Mouse (Mus musculus) midbrain, embryonic 10.5 days (tissue): ENCODE data around the gene Dcun1d1. TPM values are rescaled to one million over a fixed set of nuclear protein-coding genes. Genes with fewer than 3 reads are reported as not detected.

ENCODE experiments used
- DNase-seq: peaks from one replicate; pipeline ENCODE4 v3.0.0-alpha.2; 2017; ENCODE audit warnings: low spot score
- H3K27ac ChIP-seq: fragments of 300-500 bp; sonication (generic); replicated peaks from 2 replicates; pipeline ENCODE4 v1.5.1; 2016; ENCODE audit warnings: mild to moderate bottlenecking
- H3K27me3 ChIP-seq: fragments of 300-500 bp; sonication (generic); 2 replicates; pipeline ENCODE4 v1.6.1; 2016; ENCODE audit warnings: low read depth, mild to moderate bottlenecking; ENCODE audit not compliant: poor library complexity, severe bottlenecking
- H3K36me3 ChIP-seq: fragments of 300-500 bp; sonication (generic); 2 replicates; pipeline ENCODE4 v1.6.1; 2016; ENCODE audit warnings: mild to moderate bottlenecking, moderate library complexity
- H3K4me1 ChIP-seq: fragments of 300-500 bp; sonication (generic); 2 replicates; pipeline ENCODE4 v1.6.1; 2016
- H3K4me3 ChIP-seq: fragments of 300-500 bp; sonication (generic); 2 replicates; pipeline ENCODE4 v1.5.1; 2016; ENCODE audit warnings: mild to moderate bottlenecking, moderate library complexity
- H3K9me3 ChIP-seq: fragments of 300-500 bp; sonication (generic); replicated peaks from 2 replicates; pipeline ENCODE4 v1.6.1; 2016; ENCODE audit warnings: mild to moderate bottlenecking
- WGBS: fragments of 180-500 bp; shearing (Covaris S2); methylation state at CpG from one replicate; pipeline ENCODE4 v1.1.7; 2016; 5-methylcytosine and 5-hydroxymethylcytosine counted together
- polyA plus RNA-seq: library from polyadenylated mRNA; unstranded; fragments of >200 nt; fragmentation: Nextera tagmentation; extraction: Ambion mirVana; gene quantifications from 2 replicates; pipeline ENCODE4 v1.2.1, GENCODE M21; 2016

Gene Dcun1d1
- 106 and 110 TPM in 2 replicates for polyA plus RNA-seq

DNA sequence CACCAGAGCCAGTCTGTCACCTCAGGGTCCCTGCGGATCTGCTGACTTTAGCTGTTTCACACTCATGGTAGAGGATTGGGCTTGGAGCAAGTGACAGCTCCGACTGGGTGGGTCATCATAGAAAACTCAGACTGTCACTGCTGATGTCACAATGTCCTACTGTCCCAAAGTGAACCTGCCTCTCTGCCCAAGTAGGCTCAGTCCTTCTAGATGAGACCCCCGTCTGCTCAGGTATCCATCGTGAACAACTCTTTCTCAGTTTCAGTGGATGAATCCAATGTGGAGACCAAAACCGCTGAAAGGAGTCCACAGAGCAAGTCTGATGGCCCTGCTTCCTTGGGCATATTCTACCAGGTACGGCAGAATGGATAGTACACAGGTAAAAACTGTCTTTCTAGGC, at the start of gene Dcun1d1:
Gene Dcun1d1, minus strand, starts transcription at position 101 of the 400 bp plus-strand sequence.
- H3K27ac ChIP-seq: no peak within 1 kb of the TSS
- no peak within 1 kb of the TSS for H3K4me3 ChIP-seq
- 0 out of 2 replicates have a peak, but pooled peaks cover 6% of the 10 kb centered on the region for H3K36me3 ChIP-seq
- 89% methylated on average over 6 of the region's 6 CpGs for WGBS
- H3K27me3 ChIP-seq: no peaks in the 10 kb centered on the region
- no peaks in the 10 kb centered on the region for H3K9me3 ChIP-seq
- no peak for DNase-seq
- peaks cover 10% of the 10 kb centered on the region for H3K4me1 ChIP-seq

DNA sequence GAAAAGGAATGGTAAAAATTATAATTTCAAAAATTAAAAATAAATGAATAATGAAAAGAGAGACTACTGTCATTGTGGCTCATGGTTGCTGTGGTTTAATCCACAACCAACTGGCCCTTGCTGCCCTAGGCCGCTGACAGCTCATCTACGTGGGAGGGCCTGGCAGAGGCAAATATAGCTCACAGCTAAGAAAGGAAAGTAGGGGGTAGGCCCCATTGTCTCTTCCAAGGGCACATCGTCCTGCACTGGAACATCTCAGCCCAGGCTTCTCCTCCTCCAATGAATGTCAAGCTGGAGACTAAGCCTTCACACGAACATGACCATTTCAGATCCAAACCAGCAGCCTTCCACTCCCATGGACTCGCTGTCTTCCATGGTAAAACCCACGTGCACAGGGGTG, 49.0 kb upstream of the Dcun1d1 start:
- 92% methylated on average over 6 of the region's 6 CpGs for WGBS
- DNase-seq: no peak
- peaks cover 91% of the 10 kb centered on the region for H3K36me3 ChIP-seq

DNA sequence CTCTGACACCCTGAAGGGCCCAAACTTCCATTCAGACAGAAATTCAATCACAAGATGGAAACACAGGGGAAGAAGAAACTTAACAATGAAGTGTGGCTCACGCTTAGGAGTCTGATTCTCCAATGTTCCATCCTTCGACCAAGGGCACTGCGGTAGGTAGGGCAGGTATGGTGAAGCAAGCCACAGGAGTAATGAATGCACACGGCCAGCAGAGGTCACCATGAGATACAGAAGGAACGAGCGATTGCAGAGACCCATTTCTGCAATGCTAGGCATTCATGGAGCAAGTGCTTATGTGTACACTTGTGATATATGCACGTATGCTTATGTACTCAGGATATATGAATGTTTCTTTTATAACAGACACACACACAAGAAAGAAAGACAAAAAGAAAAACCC, 36.3 kb upstream of the Dcun1d1 start:
- Histone ChIP-seq H3K4me3 (no peak overlapping the region), H3K4me1 (peaks cover 4% of the 10 kb centered on the region; the same call in 1 of the 2 replicates), H3K36me3 (peaks cover 64% of the 10 kb centered on the region), H3K27me3 (no peaks in the 10 kb centered on the region), H3K27ac (no peak overlapping the region), H3K9me3 (no peaks in the 10 kb centered on the region)
- no peak for DNase-seq
- WGBS: 75% methylated on average over 7 of the region's 7 CpGs

More for the DNA sequence above, 49.0 kb upstream of the Dcun1d1 start:
- Histone ChIP-seq H3K27ac (no peak overlapping the region), H3K4me3 (no peak overlapping the region), H3K9me3 (no peaks in the 10 kb centered on the region), H3K4me1 (no peaks in the 10 kb centered on the region), H3K27me3 (no peaks in the 10 kb centered on the region)

DNA sequence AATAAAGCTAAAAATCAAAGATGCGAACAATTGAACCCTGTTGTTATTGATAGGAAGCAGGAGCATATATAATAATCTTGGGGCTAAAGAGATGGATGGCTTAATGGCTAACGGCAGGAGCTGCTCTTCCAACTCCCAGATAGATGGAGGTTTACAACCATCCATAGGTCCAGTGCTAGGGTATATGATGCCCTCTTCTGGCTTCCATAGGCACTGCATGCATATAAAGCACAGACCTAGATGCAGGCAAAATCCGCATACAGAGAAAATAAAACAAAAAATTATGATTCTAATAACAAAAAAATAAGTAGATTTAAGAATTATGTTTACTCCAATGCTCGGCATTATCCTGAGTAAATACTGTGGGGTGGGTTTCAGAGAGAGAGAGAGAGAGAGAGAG, 35.7 kb upstream of the Dcun1d1 start:
- peaks cover 58% of the 10 kb centered on the region for H3K36me3 ChIP-seq
- no peaks in the 10 kb centered on the region for H3K27me3 ChIP-seq
- no peaks in the 10 kb centered on the region for H3K9me3 ChIP-seq
- no peak overlapping the region for H3K27ac ChIP-seq
- DNase-seq: no peak
- peaks cover 4% of the 10 kb centered on the region; the same call in 1 of the 2 replicates for H3K4me1 ChIP-seq
- 84% methylated on average over 4 of the region's 4 CpGs for WGBS
- H3K4me3 ChIP-seq: no peak overlapping the region

DNA sequence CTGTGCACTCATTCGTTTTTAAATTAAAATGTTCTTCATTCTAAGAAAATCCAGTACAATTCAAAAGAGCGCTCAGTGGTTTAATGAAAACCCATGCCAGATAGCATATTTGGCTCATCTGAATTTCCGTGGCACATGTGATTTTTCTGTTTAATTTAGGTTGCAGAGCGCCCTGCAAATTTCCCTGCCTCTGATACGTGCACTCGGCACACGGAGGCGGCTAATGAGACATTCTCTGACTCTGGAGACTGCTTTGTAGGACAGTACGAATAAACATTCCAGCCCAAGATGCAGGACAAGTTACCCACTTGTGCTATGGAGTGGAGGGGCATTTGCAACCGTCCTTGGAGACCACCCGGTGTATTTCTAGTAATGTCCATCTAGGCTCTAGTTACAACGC, 33.9 kb upstream of the Dcun1d1 start:
- Histone ChIP-seq H3K27me3 (no peaks in the 10 kb centered on the region), H3K4me1 (peaks cover 4% of the 10 kb centered on the region; the same call in 1 of the 2 replicates), H3K36me3 (peaks cover 53% of the 10 kb centered on the region), H3K4me3 (no peak overlapping the region), H3K9me3 (no peaks in the 10 kb centered on the region), H3K27ac (no peak overlapping the region)
- DNase-seq: no peak
- WGBS: 94% methylated on average over 12 of the region's 12 CpGs

DNA sequence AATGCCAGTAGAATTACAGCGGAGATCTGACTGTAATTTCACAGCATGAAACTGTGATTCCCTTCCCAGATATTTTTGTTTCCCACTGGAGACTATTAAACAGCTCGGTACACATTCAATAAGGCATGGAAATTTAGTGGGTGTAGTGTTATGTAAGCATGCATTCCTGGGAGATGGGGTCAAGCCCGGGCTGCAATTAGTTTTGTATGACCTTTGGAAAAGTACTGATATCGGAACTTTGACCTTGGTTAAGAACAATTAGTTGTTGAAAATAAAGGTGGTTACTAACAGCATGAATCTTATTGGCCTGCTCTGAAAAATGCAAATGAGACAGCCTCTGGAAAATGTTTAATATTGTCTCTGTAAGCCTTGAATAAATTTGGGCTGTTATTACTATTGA, 33.2 kb upstream of the Dcun1d1 start:
- WGBS: 88% methylated on average over 4 of the region's 4 CpGs
- Histone ChIP-seq H3K4me1 (no peaks in the 10 kb centered on the region), H3K36me3 (peaks cover 49% of the 10 kb centered on the region), H3K4me3 (no peak overlapping the region), H3K27ac (no peak overlapping the region), H3K9me3 (no peaks in the 10 kb centered on the region), H3K27me3 (no peaks in the 10 kb centered on the region)
- no peak for DNase-seq

DNA sequence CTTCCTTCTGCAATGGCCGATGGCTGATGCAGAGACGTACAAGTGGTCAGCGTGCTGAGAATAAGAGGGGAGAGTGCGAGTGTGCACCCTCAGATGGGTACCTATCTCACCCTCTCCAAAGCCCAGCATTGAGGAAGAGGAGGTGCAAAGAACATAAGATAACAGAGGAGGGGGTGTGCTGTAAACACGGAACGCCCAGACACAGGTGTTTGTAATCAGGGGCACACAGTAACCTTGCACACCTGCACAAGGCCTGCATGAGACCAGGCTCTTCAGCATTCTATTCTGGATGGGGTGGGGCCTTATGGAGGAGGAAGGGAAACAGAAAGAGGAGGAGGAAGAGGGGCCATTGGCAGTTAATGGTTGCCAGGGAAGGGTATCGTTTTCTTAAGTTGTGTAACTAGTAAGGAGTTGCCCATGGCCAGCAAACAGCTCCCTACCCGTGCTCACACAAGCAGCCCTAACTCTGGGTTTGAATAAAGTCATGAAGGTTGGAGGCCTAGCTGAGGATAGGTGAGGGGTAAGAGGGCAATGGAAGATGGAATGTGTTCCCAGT, 30.2 kb upstream of the Dcun1d1 start:
- no peak for DNase-seq
- Histone ChIP-seq H3K27me3 (no peaks in the 10 kb centered on the region), H3K9me3 (no peaks in the 10 kb centered on the region), H3K27ac (no peak overlapping the region), H3K4me3 (no peak overlapping the region), H3K4me1 (no peaks in the 10 kb centered on the region), H3K36me3 (peaks cover 48% of the 10 kb centered on the region)
- WGBS: 95% methylated on average over 8 of the region's 8 CpGs

DNA sequence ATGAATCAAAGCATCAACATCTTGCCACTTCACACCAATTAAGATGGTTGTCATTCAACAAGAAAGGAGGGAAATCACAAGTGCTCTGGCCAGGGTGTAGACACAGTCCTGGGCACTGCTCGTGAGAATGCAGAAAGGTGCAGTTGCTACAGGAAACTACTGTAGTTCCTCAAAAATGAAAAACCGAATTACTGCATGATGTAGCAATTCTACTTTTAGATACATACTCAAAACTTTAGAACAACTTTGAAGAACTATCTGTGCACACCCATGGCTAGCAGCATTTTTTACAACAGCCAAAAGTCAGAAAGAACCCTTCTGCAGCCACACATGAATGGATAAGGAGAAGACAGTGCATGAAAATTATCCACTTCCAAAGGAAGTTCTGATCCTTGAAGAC, 29.2 kb upstream of the Dcun1d1 start:
- no peak for DNase-seq
- 89% methylated on average over 2 of the region's 2 CpGs for whole genome bisulfite sequencing
- no peak overlapping the region for H3K27ac ChIP-seq
- H3K36me3 ChIP-seq: peaks cover 45% of the 10 kb centered on the region
- H3K9me3 ChIP-seq: no peaks in the 10 kb centered on the region
- H3K4me3 ChIP-seq: no peak overlapping the region
- H3K4me1 ChIP-seq: no peaks in the 10 kb centered on the region
- H3K27me3 ChIP-seq: no peaks in the 10 kb centered on the region

DNA sequence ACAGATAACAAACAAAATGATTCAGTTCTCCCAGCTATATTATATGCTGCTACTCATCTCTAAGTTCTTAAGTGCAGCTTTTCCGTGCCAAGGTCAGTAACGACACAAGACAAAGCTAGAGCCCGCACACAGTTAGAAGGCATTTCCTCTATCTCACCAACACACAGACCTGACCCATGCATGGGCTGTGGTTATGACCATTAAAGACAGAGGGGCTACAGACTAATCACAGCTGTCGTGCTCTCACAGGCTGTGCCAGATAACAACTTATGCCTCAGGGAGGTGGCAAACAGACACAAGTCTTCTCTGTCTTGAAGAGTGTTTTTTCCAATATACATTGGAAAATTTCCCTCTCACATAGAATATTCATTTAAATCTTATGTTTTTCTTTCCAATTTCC, 27.7 kb upstream of the Dcun1d1 start:
- H3K4me3 ChIP-seq: no peak overlapping the region
- 97% methylated on average over 4 of the region's 4 CpGs for WGBS
- no peaks in the 10 kb centered on the region for H3K4me1 ChIP-seq
- no peaks in the 10 kb centered on the region for H3K9me3 ChIP-seq
- no peak overlapping the region for H3K27ac ChIP-seq
- no peak for DNase-seq
- no peaks in the 10 kb centered on the region for H3K27me3 ChIP-seq
- peaks cover 52% of the 10 kb centered on the region for H3K36me3 ChIP-seq

DNA sequence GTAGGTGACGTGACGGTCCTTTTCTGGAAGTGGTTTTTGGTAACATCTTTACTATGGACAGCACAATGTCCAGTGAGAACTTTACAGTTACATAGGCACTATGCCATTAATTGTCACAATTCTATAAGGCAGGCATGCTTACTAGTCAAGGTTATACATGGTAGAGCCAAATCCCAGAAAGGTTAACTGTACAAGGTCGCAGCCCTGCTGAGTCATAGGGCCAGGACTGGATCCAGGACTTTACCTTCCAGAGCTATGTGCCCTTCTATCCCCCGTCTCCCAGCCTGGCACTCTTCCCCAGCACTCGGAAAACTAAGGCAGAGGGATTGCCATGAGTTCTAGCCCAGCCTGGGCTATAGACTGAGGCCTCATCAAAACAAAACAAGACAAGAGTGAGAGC, 26.7 kb upstream of the Dcun1d1 start:
- H3K4me3 ChIP-seq: no peak overlapping the region
- H3K36me3 ChIP-seq: peaks cover 60% of the 10 kb centered on the region
- no peak overlapping the region for H3K27ac ChIP-seq
- no peak for DNase-seq
- no peaks in the 10 kb centered on the region for H3K27me3 ChIP-seq
- H3K4me1 ChIP-seq: no peaks in the 10 kb centered on the region
- H3K9me3 ChIP-seq: no peaks in the 10 kb centered on the region
- 93% methylated on average over 5 of the region's 5 CpGs for WGBS

DNA sequence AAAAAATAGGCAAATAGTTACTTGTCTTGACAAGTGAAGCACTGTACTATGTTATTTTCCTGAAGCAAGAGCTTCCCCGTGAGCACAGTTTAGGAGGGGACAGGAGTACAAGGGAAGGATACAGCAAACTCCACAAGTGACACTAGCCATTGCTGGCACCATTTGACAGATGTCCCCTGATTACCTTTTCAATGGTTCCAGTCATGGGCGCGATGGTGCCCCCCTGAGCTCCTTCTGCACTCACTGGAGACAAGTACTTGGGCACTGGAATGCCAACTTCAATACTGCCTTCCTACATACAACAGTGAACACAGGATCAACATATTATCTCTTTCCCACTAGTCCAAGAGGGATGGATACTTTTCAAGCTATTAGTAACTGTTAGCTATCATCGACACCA, 26.2 kb upstream of the Dcun1d1 start:
- Histone ChIP-seq H3K36me3 (peaks cover 65% of the 10 kb centered on the region), H3K4me1 (no peaks in the 10 kb centered on the region), H3K9me3 (no peaks in the 10 kb centered on the region), H3K27me3 (no peaks in the 10 kb centered on the region), H3K4me3 (no peak overlapping the region), H3K27ac (no peak overlapping the region)
- DNase-seq: no peak
- 90% methylated on average over 4 of the region's 4 CpGs for WGBS

DNA sequence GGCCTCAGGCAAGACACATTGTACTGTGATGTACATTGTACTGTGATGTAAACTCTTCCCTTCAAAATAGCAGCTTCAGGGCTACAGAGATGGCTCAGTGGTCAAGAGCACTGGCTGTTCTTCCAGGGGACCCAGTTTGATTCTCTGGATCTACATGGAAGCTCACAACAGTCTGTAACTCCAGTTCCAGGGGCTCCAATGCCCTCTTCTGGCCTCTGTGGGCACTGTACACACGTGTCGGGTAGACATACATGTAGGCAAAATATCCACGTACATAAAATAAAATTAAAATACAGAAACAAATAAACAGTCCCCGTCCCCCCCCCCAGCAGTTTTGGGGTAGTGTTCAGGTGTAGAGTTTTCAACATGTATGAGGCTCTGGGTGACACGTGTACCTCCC, 25.7 kb upstream of the Dcun1d1 start:
- peaks cover 68% of the 10 kb centered on the region for H3K36me3 ChIP-seq
- no peaks in the 10 kb centered on the region for H3K27me3 ChIP-seq

DNA sequence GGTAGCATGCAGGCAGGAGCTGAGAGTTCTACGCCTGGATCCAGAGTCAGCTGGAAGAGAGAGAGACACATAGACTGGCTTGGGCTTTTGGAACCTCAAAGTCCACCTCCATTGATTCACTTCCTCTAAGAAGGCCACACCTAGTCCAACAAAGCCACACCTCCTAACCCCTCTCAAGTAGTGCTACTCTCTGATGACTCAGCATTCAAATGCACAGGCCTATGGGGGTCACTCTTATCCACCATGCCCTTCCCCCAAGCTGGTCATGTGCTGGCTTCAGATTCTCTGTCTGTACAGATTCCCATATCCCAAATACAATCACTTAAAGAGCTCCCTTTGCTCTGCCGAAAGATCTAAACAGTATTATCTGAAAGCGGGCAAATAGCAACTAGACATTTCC, 20.0 kb upstream of the Dcun1d1 start:
- Histone ChIP-seq H3K27me3 (no peaks in the 10 kb centered on the region), H3K36me3 (peaks cover 36% of the 10 kb centered on the region), H3K27ac (no peak overlapping the region), H3K9me3 (no peaks in the 10 kb centered on the region), H3K4me3 (no peak overlapping the region), H3K4me1 (no peaks in the 10 kb centered on the region)
- WGBS: 93% methylated on average over 3 of the region's 3 CpGs
- DNase-seq: no peak

More for the DNA sequence above, 25.7 kb upstream of the Dcun1d1 start:
- no peaks in the 10 kb centered on the region for H3K4me1 ChIP-seq
- no peak overlapping the region for H3K4me3 ChIP-seq
- no peak for DNase-seq
- WGBS: 90% methylated on average over 5 of the region's 5 CpGs
- H3K9me3 ChIP-seq: no peaks in the 10 kb centered on the region
- H3K27ac ChIP-seq: no peak overlapping the region
